Mouse (Mus musculus) adrenal gland, adult 8-10 months (tissue): ENCODE measurements at regions not wholly inside any gene's neighbourhood (a gene's known extent, or its start where the extent isn't known, plus 50 kb on each side); places are given as distances from the start of the nearest gene placed in this dataset.

Source experiments
- DNase-seq: peaks from one replicate; pipeline ENCODE4 v3.0.0; 2022

DNA sequence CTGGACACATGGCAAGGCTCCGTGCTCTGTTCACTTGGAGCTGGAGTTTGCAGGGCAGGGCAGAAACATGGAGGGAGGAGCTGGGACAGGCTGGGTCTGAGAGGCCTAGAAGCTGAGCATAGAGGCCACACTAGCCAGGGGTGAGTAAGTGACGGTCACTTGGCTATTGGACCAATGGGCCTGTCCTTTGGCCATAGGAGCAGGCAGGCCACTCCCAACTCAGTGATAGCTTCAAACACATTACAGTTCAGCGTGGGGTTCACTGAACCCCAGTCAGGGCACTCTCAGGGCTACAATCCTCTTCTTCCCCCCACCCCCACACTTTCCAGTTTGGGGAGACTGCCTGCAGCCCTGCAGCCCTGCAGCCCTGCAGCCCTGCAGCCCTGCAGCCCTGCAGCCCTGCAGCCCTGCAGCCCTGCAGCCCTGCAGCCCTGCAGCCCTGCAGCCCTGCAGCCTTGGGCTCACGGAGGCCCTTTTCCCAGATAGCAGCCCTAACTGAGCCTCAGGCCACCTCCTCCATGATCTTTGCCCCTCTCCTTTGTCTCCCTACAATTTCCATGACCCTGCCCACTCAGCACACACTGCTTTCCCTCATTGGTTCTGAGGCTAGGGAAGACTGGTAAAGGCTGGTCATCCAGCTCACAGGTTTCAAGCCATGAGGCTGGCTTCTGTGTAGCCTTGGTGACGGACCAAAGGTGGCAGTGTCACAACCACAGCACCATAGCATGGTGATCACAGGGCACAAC, 285.3 kb downstream of the Cdh26 start:
- DNase-seq: no peak

GRCm38 (mm10) chr2:178718048-178718447, 287.7 kb downstream of the Cdh26 start:
- no peak for DNase-seq

DNA sequence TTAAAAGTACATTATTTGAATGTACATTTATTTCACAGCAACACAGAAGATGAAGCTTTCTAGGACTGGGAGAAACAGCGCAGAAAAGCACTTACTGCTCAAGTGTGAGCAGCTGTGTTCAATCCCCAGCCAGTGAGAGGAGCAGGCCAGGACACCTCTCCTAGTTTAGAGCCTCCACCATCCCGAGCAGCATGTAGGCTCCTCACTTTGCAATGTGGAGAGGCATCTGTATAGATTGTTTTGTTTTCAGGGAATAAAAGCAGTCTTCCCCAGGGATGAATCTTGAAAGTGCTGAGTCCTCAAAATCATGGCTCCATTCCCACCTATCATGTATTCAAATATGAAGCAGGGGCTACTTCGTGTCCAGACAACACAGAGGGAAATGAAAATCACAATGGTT, 293.1 kb downstream of the Cdh26 start:
- no peak for DNase-seq

- no peak for DNase-seq
These were observed 293.9 kb downstream of the Cdh26 start for GRCm38 (mm10) chr2:178724228-178724627.

- no peak for DNase-seq
These were observed 297.8 kb downstream of the Cdh26 start for GRCm38 (mm10) chr2:178727930-178728793.

DNA sequence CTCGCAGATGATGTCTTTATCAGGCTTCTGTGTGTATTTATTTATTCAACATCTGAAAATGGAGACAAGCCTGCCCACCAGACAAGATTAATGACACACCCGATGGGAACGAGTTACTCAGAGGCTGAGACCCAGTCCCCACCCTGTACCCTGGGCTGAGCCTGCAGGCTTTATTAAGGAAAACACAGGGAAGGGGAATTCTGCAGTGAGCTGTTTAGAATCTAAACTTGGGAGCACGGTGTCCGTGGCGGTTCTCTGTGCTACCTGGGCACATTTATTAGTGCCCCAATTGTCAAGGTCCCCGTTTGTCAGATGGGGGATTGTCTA, 298.4 kb downstream of the Cdh26 start:
- DNase-seq: no peak

GRCm38 (mm10) chr2:178735099-178735498, 304.8 kb downstream of the Cdh26 start:
- DNase-seq: no peak

DNA sequence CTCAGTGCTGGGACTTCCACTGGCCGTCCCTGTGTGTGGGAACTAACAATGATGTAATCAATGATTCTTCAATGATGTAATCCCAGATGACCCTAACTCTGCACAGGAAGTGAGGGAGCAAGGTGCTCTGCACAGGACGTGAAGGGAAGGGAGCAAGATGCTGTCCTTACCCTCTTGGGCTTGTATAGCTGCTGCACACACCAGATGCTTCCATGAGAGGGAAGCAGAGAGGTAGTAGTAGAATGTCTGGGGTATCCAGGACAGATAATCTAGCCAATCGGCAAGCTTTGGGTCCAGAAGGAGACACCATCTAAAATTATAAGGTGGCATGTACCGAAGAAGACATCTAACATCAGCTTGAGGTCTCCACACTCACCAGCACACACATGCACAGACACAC, 314.3 kb downstream of the Cdh26 start:
- no peak for DNase-seq

- DNase-seq: no peak
These were observed 315.1 kb downstream of the Cdh26 start for GRCm38 (mm10) chr2:178745296-178746015.

DNA sequence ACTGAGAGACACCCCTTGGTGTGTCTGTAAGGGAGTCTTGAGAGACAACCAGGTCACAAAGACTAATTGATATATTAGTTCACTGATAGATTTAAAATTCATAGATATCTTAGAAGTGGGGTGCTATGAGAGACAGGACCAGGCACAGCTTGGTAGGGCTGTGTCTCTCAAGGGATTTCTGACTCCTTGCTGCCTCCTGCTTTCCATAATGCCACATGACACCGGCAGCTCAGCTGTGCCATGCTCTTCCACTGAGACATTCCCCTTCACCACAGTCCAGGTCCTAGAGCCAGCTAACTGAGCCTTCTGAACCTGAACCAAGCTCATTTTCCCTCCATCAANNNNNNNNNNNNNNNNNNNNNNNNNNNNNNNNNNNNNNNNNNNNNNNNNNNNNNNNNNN, 320.9 kb downstream of the Cdh26 start:
- DNase-seq: no peak

- DNase-seq: peak; percentile 25
These were observed 328.0 kb downstream of the Cdh26 start for GRCm38 (mm10) chr2:178758366-178758765.

DNA sequence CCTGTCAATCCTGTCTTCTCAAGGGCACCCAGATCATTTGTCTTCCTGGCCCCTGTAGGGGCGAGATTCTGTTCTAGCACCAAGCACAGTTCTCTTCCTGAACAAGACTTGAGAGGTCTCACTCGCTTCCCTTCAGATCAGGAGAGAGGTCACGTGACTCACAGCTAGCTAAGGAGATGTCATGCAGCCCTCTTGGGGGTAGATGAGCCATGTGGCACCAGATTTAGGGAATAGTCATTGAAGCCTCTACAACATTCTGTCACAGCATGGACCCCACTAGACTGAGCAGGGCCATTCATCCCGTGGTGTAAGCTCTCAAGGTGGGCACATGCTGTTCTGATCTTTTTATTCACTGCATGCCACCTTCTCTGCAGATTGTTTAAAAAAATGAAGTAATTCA, 338.2 kb downstream of the Cdh26 start:
- DNase-seq: no peak

- DNase-seq: no peak
These were observed 338.7 kb downstream of the Cdh26 start for GRCm38 (mm10) chr2:178769001-178769400.

DNA sequence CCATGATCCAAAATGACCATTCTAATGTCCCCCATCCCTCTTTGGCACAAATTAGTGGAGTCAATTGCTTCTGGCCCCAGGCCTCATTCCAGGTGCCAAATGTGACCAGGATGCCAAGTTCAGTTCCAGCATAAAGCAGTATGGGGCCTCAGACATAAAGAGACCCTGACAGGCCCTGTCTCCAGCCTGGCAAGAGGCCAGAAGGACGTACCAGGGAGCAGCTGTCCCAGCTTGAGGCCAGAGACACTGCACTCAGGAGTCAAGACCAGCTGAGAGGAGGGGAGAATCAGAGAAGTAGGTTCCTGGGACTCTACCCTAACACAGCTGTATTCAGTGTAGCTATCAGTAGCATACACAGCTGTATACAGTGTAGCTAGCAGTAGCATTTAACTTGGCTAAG, 341.1 kb downstream of the Cdh26 start:
- DNase-seq: no peak

GRCm38 (mm10) chr2:178771881-178772280, 341.6 kb downstream of the Cdh26 start:
- peak; percentile 25 for DNase-seq

DNA sequence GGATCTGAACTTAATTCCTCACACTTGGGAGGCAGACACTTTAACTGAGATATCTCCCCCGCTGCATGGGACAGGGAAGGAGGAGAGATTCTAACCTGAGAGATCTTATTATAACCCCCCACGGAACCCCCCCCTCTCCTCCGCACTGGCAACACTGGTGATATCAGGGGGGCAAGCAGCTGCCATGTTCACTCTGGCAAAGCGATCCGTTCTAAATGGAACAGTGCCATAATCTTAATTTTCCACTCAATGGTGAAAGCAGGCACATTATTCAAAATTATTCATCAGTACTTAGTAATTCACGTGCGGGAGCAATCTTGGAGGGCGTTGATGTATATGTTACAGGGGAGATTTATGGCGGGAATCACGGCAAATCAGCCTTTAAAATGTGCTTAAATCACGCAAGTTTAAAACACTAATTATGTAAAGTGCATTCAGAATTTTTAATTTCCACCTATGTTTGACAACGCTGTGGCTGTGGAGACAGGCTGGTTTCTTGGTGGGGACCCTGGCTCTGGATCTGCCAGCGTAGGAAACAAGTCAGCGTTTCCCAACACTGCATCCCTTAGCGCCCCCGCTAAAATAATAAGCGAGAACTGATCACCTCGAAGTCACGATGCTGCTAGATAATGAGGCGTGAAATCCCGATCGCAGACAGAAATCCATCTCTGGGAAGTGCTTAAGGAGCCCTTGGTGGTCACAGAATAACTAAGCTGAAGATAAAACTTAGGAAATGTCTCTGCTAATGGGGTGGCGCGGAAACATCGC, 354.7 kb downstream of the Cdh26 start:
- DNase-seq: no peak

DNA sequence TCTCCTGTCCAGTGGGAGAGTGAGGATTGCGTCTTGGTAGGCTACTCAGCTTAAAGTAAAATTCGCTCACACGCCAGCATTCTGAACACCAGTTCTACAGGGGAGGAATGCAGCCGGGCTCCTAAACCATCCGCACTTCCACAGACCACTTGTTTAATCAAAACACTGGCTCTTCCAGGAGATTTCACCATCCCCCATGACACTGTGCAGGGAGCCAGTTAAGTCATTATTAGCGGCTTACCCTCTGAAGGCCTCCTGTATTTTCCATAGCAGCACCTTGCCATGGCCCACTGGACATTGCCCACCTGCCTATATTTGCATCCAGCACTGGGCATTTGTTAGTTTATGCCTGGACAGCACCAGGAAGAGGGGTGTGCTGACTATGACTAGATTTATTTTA, 355.5 kb downstream of the Cdh26 start:
- DNase-seq: no peak

DNA sequence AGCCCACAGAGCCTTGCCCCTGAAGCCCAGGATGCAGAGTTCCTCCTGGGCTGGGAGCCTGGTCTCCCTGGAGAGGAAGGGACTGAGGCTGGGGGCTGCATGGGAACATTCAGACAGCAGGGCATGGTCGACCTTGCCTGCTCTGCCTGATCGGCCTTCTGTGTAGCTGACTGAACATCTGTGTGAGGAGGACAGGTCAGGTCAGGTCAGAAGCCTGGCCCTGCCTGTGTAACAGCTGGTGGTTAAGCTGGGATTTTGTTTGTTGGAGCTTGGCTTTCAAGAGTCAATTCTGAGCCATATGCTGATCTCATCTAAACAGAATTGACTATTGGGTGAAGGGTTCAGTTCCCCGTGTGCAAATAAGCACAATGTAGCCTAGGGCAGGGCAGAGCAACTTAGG, 365.5 kb downstream of the Cdh26 start:
- no peak for DNase-seq

- peak; percentile 38 for DNase-seq
These were observed 371.1 kb downstream of the Cdh26 start for GRCm38 (mm10) chr2:178801464-178801863.

DNA sequence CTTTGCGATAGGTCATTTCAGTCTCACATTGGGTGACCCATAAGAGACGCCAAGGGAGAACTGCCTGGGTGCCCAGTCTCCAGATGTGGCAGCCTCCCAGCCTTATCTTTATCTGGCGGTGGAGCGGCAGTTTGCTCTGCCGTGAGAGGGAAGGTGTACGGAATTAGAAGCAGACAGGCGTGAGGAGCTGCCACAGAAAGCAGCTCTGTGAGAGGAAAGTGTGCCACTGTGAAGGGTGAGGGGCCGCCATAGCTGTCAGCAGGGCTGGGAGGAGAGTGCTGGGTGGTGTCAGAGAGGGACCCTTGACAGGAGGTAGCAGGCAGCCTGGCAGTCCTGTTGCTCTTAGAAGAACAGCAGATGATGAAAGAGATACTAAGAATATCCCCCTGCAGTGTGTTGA, 375.0 kb downstream of the Cdh26 start:
- no peak for DNase-seq

DNA sequence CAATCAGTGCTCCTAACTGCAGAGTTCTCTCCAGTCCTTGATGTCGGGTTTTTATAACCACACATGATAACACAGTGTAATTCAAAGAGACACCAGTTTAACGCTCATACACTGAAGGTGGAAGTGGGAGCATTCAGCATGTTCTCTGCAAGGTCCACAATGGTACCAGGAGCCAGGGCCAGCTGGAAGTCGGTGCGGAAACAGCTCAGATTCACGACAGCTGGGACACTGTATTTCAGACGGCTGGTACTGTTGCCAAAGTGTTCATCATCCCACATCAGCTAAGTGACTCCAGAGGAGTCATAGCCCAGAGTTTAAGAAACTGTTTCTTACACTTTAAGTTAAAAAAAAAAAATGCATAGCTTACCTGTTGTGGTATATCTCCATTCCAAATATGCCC, 391.2 kb downstream of the Cdh26 start:
- no peak for DNase-seq

GRCm38 (mm10) chr2:178830313-178830712, 400.0 kb downstream of the Cdh26 start:
- no peak for DNase-seq

- DNase-seq: no peak
These were observed 404.7 kb downstream of the Cdh26 start for GRCm38 (mm10) chr2:178834986-178835385.
